Mouse (Mus musculus): ENCODE measurements around the gene Cbfa2t3. TPM values are rescaled to one million over a fixed set of nuclear protein-coding genes. Genes with fewer than 3 reads are reported as not detected.

Gene Cbfa2t3
- polyA plus RNA-seq, 1 experiment from 2014 or later = 4.8 TPM

DNA sequence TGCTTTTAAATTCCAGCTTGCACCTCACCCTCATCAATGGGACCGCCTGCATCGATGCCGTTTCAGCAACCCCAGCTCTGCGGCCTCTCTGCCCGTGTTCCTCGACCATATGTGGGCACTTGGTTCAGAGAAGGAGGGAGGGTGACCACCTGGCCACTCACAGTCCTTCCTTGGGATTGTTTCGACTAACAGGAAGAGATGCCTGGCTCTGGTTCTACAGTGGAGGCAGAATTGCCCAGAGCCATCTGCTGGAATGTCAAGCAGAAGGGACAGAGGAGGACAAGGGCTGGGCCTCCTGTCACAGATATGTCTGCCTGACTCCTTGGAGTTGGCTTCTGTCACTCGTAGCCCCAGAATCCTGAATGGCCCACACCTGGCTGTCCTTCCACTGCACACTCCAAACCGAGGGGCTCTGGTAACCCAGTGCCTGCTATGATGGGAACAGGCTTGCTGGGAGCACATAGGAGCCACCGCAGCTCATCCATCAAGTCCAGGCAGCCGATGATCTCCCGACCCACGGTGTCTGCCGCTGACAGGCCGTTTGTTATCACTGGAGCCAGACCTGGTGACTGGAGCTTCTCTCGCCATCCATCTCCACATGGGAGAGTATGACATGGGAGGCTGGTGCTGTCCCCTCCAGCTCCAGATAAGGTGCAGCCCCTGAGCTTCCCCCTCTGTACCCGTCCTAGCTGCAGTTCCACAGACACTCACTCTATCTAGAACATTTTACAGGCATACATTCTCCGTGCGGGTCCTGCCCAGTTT, 13.6 kb downstream of the Cbfa2t3 start:
- no peaks in the 10 kb centered on the region for H3K9me3 ChIP-seq
- H3K9ac ChIP-seq = 0 out of 2 replicates have a peak overlapping the region, but pooled peaks have one; percentile 26
- H3K4me2 ChIP-seq = no peak overlapping the region
- peaks cover 2% of the 10 kb centered on the region; the same call in 1 of the 2 replicates for H3K4me1 ChIP-seq
- H3K27ac ChIP-seq (replicated peaks) = no peak overlapping the region
- H3K4me3 ChIP-seq = no peak overlapping the region
- WGBS = 33% methylated on average over 19 of the region's 19 CpGs
- no peaks in the 10 kb centered on the region for H3K36me3 ChIP-seq
- ATAC-seq (ENCODE audit: extremely low read depth, insufficient number of reproducible peaks, low FRiP score, low TSS enrichment) = 0 out of 2 replicates have a peak, but pooled peaks have one; percentile 53
- peaks cover 81% of the 10 kb centered on the region for H3K27me3 ChIP-seq (replicated peaks)

- H3K4me2 ChIP-seq = no peak overlapping the region
- no peaks in the 10 kb centered on the region for H3K9me3 ChIP-seq
- H3K27me3 ChIP-seq (replicated peaks) = peaks cover 88% of the 10 kb centered on the region
- H3K36me3 ChIP-seq = no peaks in the 10 kb centered on the region
- WGBS = 63% methylated on average over 11 of the region's 11 CpGs
- H3K9ac ChIP-seq = no peak overlapping the region
- H3K27ac ChIP-seq (replicated peaks) = no peak overlapping the region
- ATAC-seq (ENCODE audit: extremely low read depth, insufficient number of reproducible peaks, low FRiP score, low TSS enrichment) = no peak
- no peak overlapping the region for H3K4me3 ChIP-seq
- H3K4me1 ChIP-seq = peaks cover 24% of the 10 kb centered on the region
These were observed 16.1 kb downstream of the Cbfa2t3 start for GRCm38 (mm10) chr8:122682820-122683219.

GRCm38 (mm10) chr8:122680171-122680570, 18.7 kb downstream of the Cbfa2t3 start:
- 29% methylated on average over 7 of the region's 7 CpGs for WGBS
- no peak for ATAC-seq (ENCODE audit: extremely low read depth, insufficient number of reproducible peaks, low FRiP score, low TSS enrichment)
- peaks cover 88% of the 10 kb centered on the region for H3K27me3 ChIP-seq (replicated peaks)
- peaks cover 47% of the 10 kb centered on the region for H3K4me1 ChIP-seq
- H3K36me3 ChIP-seq = no peaks in the 10 kb centered on the region
- no peak overlapping the region for H3K4me2 ChIP-seq
- no peak overlapping the region for H3K27ac ChIP-seq (replicated peaks)
- H3K4me3 ChIP-seq = no peak overlapping the region
- peak overlapping the region; percentile 34; the same call in 1 of the 2 replicates for H3K9ac ChIP-seq
- H3K9me3 ChIP-seq = no peaks in the 10 kb centered on the region

DNA sequence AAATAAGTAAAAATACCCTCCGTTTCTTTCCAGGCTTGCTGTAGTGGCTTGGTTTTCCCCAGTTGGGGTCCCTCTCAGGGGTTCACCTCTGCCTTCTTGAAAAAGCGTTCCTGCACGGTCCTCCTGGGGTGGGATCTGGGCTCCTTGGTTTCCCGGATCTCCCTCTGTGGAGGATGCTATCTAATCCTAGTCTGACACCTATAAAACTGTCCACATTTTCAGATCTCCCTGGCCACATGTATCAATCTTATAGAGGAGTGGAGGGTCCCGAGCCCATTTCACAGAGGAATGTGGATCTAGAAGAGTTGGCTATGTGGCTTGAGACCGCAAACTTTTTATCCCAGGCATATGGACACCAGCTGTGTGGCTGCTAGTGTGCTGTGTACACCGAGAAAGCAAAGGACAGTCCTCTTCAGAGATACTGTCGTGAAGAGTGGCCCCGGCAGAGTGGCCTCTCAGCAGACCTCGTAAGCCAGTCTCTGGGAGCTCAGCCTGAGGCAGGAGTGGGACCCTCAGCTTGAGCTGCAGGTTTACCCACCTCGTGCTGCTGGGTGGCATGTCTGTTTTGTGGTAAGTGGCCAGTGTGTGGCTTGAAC, 19.5 kb downstream of the Cbfa2t3 start:
- peak overlapping the region; percentile 86 for H3K9ac ChIP-seq
- peaks cover 47% of the 10 kb centered on the region for H3K4me1 ChIP-seq
- no peak overlapping the region for H3K27ac ChIP-seq (replicated peaks)
- peak overlapping the region; percentile 99 for H3K4me2 ChIP-seq
- H3K9me3 ChIP-seq = no peaks in the 10 kb centered on the region
- peaks cover 88% of the 10 kb centered on the region for H3K27me3 ChIP-seq (replicated peaks)
- H3K36me3 ChIP-seq = no peaks in the 10 kb centered on the region
- peak overlapping the region; percentile 77 for H3K4me3 ChIP-seq
- no peak for ATAC-seq (ENCODE audit: extremely low read depth, insufficient number of reproducible peaks, low FRiP score, low TSS enrichment)
- 20% methylated on average over 11 of the region's 11 CpGs for WGBS

GRCm38 (mm10) chr8:122678896-122679210, 20.1 kb downstream of the Cbfa2t3 start:
- H3K27me3 ChIP-seq (replicated peaks) = peaks cover 91% of the 10 kb centered on the region
- H3K4me2 ChIP-seq = peak overlapping the region; percentile 99
- H3K36me3 ChIP-seq = no peaks in the 10 kb centered on the region
- no peak overlapping the region for H3K27ac ChIP-seq (replicated peaks)
- H3K4me1 ChIP-seq = peaks cover 47% of the 10 kb centered on the region
- H3K9me3 ChIP-seq = no peaks in the 10 kb centered on the region
- 2% methylated on average over 14 of the region's 14 CpGs for WGBS
- no peak for ATAC-seq (ENCODE audit: extremely low read depth, insufficient number of reproducible peaks, low FRiP score, low TSS enrichment)
- H3K9ac ChIP-seq = peak overlapping the region; percentile 86
- peak overlapping the region; percentile 77 for H3K4me3 ChIP-seq

- peak; percentile 71 for ATAC-seq (ENCODE audit: extremely low read depth, insufficient number of reproducible peaks, low FRiP score, low TSS enrichment)
- H3K27ac ChIP-seq (replicated peaks) = peak overlapping the region; percentile 71
- H3K9me3 ChIP-seq = no peaks in the 10 kb centered on the region
- H3K36me3 ChIP-seq = no peaks in the 10 kb centered on the region
- H3K27me3 ChIP-seq (replicated peaks) = peaks cover 95% of the 10 kb centered on the region
- H3K4me1 ChIP-seq = peaks cover 47% of the 10 kb centered on the region
- under 1% methylated on average over 74 of the region's 127 CpGs for WGBS
- peak overlapping the region; percentile 86 for H3K9ac ChIP-seq
- peak overlapping the region; percentile 99 for H3K4me2 ChIP-seq
- peak overlapping the region; percentile 77 for H3K4me3 ChIP-seq
These were observed 20.6 kb downstream of the Cbfa2t3 start for GRCm38 (mm10) chr8:122678061-122678895.

DNA sequence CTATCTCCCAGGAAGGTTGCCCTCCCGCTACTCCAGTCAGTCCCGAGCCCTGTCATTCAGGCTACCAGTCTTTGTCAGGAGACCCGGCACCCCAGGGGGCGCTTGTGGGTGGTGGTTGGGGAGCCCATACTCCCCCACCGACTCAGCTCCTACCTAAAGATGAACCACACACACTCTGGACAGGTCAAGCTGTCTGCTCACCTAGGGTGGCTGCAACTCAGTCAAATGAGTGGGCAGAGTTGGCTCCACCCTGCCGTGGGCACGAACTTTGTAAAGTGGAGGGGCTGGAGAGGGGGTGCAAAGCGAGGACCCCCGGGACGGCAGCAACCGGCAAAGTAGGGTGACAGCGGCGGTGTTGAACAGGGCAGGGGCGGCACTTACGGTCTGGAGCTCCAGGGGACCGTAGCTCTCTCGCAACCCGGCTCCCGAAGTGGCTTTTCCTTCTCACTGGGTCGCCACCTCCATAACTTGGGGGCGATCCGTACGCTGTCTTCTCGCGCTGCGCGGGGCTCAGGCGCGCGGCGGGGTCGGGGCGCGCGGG, 21.4 kb downstream of the Cbfa2t3 start:
- peak overlapping the region; percentile 77 for H3K4me3 ChIP-seq
- H3K4me1 ChIP-seq = peaks cover 47% of the 10 kb centered on the region
- peak overlapping the region; percentile 86 for H3K9ac ChIP-seq
- H3K36me3 ChIP-seq = 0 out of 2 replicates have a peak, but pooled peaks cover 6% of the 10 kb centered on the region
- peaks cover 96% of the 10 kb centered on the region for H3K27me3 ChIP-seq (replicated peaks)
- no peaks in the 10 kb centered on the region for H3K9me3 ChIP-seq
- peak overlapping the region; percentile 99 for H3K4me2 ChIP-seq
- 1% methylated on average over 35 of the region's 35 CpGs for WGBS
- H3K27ac ChIP-seq (replicated peaks) = peak overlapping the region; percentile 71
- ATAC-seq (ENCODE audit: extremely low read depth, insufficient number of reproducible peaks, low FRiP score, low TSS enrichment) = no peak

- H3K36me3 ChIP-seq = 0 out of 2 replicates have a peak, but pooled peaks cover 6% of the 10 kb centered on the region
- ATAC-seq (ENCODE audit: extremely low read depth, insufficient number of reproducible peaks, low FRiP score, low TSS enrichment) = no peak
- 17% methylated on average over 16 of the region's 16 CpGs for WGBS
- H3K27me3 ChIP-seq (replicated peaks) = peaks cover 96% of the 10 kb centered on the region
- H3K4me1 ChIP-seq = peaks cover 47% of the 10 kb centered on the region
- H3K4me3 ChIP-seq = peak overlapping the region; percentile 77
- peak overlapping the region; percentile 99 for H3K4me2 ChIP-seq
- H3K9ac ChIP-seq = peak overlapping the region; percentile 86
- H3K27ac ChIP-seq (replicated peaks) = peak overlapping the region; percentile 71
- no peaks in the 10 kb centered on the region for H3K9me3 ChIP-seq
These were observed 22.1 kb downstream of the Cbfa2t3 start for GRCm38 (mm10) chr8:122676621-122677480.

- ATAC-seq (ENCODE audit: extremely low read depth, insufficient number of reproducible peaks, low FRiP score, low TSS enrichment) = no peak
- 71% methylated on average over 17 of the region's 17 CpGs for WGBS
- Histone ChIP-seq H3K4me2 (peak overlapping the region; percentile 99), H3K36me3 (0 out of 2 replicates have a peak, but pooled peaks cover 6% of the 10 kb centered on the region), H3K27me3 (replicated peaks) (peaks cover 99% of the 10 kb centered on the region), H3K4me1 (peaks cover 47% of the 10 kb centered on the region), H3K4me3 (peak overlapping the region; percentile 77), H3K27ac (replicated peaks) (0 out of 2 replicates have a peak overlapping the region, but pooled peaks have one; percentile 13), H3K9ac (peak overlapping the region; percentile 86), H3K9me3 (no peaks in the 10 kb centered on the region)
These were observed 23.1 kb downstream of the Cbfa2t3 start for GRCm38 (mm10) chr8:122675596-122676420.
